Mouse (Mus musculus) cerebellum, postnatal 4 days (tissue): ENCODE data around the gene Ttc6.

Experiments
- DNase-seq, 2 experiments: peaks; one replicate each; pipeline ENCODE4 v3.0.0; 2022; ENCODE audit warnings: low spot score in 2 of 2, mixed read lengths in 1 of 2

Gene Ttc6

GRCm38 (mm10) chr12:57662986-57663674, 99.2 kb downstream of the Ttc6 start:
- DNase-seq, result no peak

- DNase-seq, result no peak
These were observed 108.5 kb downstream of the Ttc6 start for GRCm38 (mm10) chr12:57672414-57672813.

DNA sequence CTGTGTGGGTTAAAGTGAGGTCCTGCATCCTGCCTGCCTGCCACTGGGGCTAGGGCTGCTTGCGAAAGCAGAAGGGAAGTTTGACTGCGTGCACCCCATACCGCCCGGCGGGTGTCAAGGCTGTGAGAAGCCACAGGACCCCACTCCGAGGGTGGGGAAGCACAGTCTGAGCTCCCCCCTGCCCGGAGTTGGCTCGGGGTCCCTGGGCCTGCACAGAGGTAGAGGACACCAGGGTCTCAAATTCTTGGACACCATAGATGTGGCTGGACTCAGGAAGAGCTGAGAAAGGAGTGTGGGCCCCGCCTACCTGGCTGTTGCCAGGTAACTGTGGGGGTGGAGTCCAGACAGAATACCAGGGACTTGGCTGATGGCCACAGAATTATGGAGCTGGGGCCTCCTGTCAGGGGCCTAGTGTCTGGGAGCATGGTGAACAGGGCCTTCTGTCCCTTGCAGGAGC, 121.1 kb downstream of the Ttc6 start:
- DNase-seq, result no peak

GRCm38 (mm10) chr12:57709966-57710365, 146.1 kb downstream of the Ttc6 start:
- DNase-seq, result no peak

DNA sequence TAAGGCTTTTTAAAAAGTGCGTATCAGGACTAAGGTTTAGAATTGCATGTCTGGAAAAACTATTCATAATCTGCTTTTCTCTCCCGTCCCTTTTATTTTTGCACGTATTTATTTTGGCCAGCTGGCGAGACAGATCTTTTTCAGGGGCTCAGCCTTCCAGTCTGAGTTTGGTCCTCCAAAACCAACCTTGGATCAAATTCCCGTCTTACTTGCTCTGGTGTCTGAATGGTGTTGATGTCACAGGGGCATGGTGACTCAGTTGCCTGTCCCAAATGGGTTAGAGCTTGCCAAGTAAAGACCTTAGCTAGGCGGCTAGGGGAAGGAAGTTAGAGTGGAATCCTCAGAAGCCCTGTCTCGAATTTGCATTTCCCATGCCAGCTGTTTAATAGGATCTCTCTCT, 200.8 kb downstream of the Ttc6 start:
- no peak for DNase-seq

DNA sequence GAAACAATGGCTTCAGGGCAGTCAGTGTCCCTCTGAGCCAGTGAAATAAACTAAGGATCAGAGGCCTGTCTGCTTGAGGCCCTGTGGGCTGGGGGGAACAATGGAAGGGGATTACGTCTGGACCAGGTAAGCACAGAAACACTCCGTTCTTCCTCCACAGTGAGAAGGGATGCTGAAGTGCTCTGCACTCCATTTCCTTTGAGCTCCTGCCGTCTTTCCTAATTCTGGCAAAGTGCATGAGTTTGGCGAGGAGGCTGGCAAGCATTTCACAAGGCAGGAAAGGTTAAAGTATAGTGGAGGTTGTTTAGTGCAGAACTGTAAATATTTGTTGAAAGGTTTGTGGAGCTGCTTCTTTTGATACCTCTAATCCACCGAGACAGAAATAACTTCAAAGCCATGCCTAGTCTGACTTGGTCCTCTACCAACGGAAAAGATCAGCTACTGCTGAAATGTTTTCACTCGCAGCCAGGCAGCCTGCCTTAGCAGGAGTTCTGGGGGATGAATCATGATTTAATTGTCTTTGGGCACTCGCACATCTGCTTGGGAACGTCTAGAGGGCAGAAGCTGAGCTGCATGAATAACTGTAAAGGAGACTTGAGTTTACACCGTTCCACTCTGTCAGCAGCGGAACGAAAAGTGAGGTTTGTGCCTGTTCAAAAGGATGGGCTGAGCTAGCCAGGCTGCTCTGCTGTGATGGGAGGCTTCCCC, 212.5 kb downstream of the Ttc6 start:
- no peak for DNase-seq

DNA sequence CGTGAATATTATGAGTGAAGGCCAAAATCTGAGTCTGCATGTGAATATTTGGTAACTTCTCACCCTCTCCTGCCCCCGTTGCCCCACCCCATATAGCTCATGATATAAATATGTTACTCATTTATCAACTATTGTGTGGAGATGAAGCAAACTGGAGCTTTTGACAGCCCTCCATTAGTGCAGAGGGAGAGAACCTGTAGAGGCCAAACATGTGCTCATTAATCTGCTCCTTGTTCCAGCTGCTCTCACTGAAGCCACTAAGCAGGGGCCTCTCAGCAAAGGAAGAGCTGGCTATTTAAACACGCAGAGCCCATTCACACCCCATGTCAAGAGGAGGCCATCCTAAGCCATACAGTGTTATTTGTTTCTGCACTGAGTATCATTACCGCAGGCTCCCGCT, 218.0 kb downstream of the Ttc6 start:
- DNase-seq, result no peak

DNA sequence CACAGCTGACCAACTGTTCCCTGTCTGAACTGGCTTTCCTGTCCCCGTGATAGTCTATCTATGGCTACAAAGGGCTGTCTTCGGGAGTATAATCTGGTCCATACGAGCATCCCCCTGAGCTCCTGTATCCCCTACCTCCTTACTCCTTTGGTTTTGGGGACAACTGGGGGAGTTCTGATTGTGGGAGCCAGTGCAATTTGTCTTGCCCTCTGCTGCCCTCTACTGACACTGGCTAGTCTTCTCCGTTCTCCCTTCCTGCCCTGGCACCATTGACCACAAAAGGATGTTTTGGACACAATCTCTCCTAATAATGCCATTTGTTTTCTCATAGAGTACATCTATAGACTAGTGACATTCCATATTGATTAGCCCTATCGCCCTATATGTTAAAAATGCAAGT, 223.6 kb downstream of the Ttc6 start:
- DNase-seq, result peak in 1 of 2 experiments; percentile 20
